Mouse (Mus musculus): Measurements from ENCODE around the gene Uck1. TPM values are rescaled to one million over a fixed set of nuclear protein-coding genes. Genes with fewer than 3 reads are reported as not detected.
A peak's percentile ranks its signal among the peaks of the same experiment; 100 is the strongest.
"Not testable (repeated sequence)": the region's sequence is repeated elsewhere in the genome, so short reads cannot be mapped to it uniquely, and the experiment has no call there.

Uck1 gene
- polyA plus RNA-seq, 1 experiment from 2014 or later = 74.1 TPM

GRCm38 (mm10) chr2:32305668-32306067, 45.7 kb upstream of the Uck1 start:
- no peak for ATAC-seq
- TF ChIP-seq CTCF (IDR thresholded peaks at IDR 0.05; ENCODE audit: low read depth) = no peak
- WGBS = 90% methylated on average over 5 of the region's 5 CpGs
- Histone ChIP-seq H3K4me3 (ENCODE audit: low read depth, low read length) (no peak overlapping the region), H3K27ac (ENCODE audit: low read depth, low read length) (no peak overlapping the region), H3K9me3 (ENCODE audit: control insufficient read depth) (no peaks in the 10 kb centered on the region), H3K9ac (ENCODE audit: low read depth, low read length) (no peak overlapping the region), H3K4me1 (replicated peaks; ENCODE audit: control insufficient read depth, insufficient read depth, low read length) (no peaks in the 10 kb centered on the region), H3K27me3 (replicated peaks; ENCODE audit: control insufficient read depth, insufficient read depth, low read length) (no peaks in the 10 kb centered on the region), H3K36me3 (ENCODE audit: control insufficient read depth, insufficient read depth) (peaks cover 93% of the 10 kb centered on the region), H3K4me2 (replicated peaks; ENCODE audit: low read depth) (no peak overlapping the region)

GRCm38 (mm10) chr2:32304145-32304832, 44.3 kb upstream of the Uck1 start:
- Histone ChIP-seq H3K27me3 (replicated peaks; ENCODE audit: control insufficient read depth, insufficient read depth, low read length) (no peaks in the 10 kb centered on the region), H3K4me1 (replicated peaks; ENCODE audit: control insufficient read depth, insufficient read depth, low read length) (no peaks in the 10 kb centered on the region), H3K4me3 (ENCODE audit: low read depth, low read length) (no peak overlapping the region), H3K27ac (ENCODE audit: low read depth, low read length) (no peak overlapping the region), H3K9ac (ENCODE audit: low read depth, low read length) (no peak overlapping the region), H3K36me3 (ENCODE audit: control insufficient read depth, insufficient read depth) (peaks cover 87% of the 10 kb centered on the region), H3K4me2 (replicated peaks; ENCODE audit: low read depth) (no peak overlapping the region), H3K9me3 (ENCODE audit: control insufficient read depth) (no peaks in the 10 kb centered on the region)
- ATAC-seq = peak; percentile 18; the same call in 1 of the 2 replicates
- TF ChIP-seq CTCF (IDR thresholded peaks at IDR 0.05; ENCODE audit: low read depth) = peak; percentile 87
- 55% methylated on average over 8 of the region's 8 CpGs for whole genome bisulfite sequencing

DNA sequence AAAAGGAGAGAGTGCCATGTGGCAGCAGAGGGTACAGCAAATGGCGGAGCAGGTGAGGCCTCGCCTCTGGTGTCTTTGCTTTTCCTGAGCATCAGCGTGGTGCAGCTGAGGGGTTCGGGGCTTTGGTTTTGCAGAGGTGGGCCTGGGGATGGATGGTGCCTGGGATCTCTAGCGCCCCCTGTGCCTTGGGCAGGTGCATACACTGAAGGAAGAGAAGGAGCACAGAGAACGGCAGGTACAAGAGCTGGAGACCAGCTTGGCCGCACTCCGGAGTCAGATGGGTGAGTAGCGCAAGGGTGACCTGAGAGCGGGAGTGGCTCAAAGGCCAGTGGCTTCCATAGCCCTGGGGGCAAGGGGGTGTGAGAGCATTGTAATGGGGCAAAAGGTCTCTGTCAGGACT, 43.0 kb upstream of the Uck1 start:
- Histone ChIP-seq H3K9me3 (ENCODE audit: control insufficient read depth) (no peaks in the 10 kb centered on the region), H3K4me1 (replicated peaks; ENCODE audit: control insufficient read depth, insufficient read depth, low read length) (no peaks in the 10 kb centered on the region), H3K9ac (ENCODE audit: low read depth, low read length) (no peak overlapping the region), H3K36me3 (ENCODE audit: control insufficient read depth, insufficient read depth) (peaks cover 88% of the 10 kb centered on the region), H3K4me3 (ENCODE audit: low read depth, low read length) (no peak overlapping the region), H3K27ac (ENCODE audit: low read depth, low read length) (no peak overlapping the region), H3K4me2 (replicated peaks; ENCODE audit: low read depth) (no peak overlapping the region), H3K27me3 (replicated peaks; ENCODE audit: control insufficient read depth, insufficient read depth, low read length) (no peaks in the 10 kb centered on the region)
- 94% methylated on average over 9 of the region's 10 CpGs for WGBS
- peak; percentile 55 for TF ChIP-seq CTCF (IDR thresholded peaks at IDR 0.05; ENCODE audit: low read depth)
- ATAC-seq = no peak

GRCm38 (mm10) chr2:32299469-32299868, 39.5 kb upstream of the Uck1 start:
- Histone ChIP-seq H3K4me3 (ENCODE audit: low read depth, low read length) (no peak overlapping the region), H3K27me3 (replicated peaks; ENCODE audit: control insufficient read depth, insufficient read depth, low read length) (no peaks in the 10 kb centered on the region), H3K27ac (ENCODE audit: low read depth, low read length) (no peak overlapping the region), H3K9me3 (ENCODE audit: control insufficient read depth) (no peaks in the 10 kb centered on the region), H3K4me2 (replicated peaks; ENCODE audit: low read depth) (no peak overlapping the region), H3K4me1 (replicated peaks; ENCODE audit: control insufficient read depth, insufficient read depth, low read length) (no peaks in the 10 kb centered on the region), H3K36me3 (ENCODE audit: control insufficient read depth, insufficient read depth) (peaks cover 67% of the 10 kb centered on the region), H3K9ac (ENCODE audit: low read depth, low read length) (no peak overlapping the region)
- 87% methylated on average over 4 of the region's 4 CpGs for WGBS
- TF ChIP-seq CTCF (IDR thresholded peaks at IDR 0.05; ENCODE audit: low read depth) = no peak
- no peak for ATAC-seq

DNA sequence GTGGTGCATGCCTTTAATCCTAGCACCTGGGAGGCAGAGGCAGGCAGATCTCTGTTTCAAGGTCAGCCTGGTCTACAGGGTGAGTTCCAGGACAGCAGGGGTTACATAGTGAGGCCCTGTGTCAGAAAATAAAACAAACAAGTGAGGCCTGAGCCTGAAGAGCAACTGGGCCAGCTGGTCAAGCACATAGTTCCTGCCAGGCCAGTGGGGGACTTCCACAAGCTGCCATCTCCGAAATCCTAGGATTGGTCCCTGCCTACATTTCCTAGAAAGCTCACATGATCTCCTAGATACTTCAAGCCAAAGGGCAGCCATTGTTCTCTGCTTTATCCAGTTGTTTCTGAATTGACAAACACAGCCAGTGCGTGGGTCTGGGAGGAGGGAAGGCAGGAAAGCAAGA, 35.9 kb upstream of the Uck1 start:
- H3K9me3 ChIP-seq (ENCODE audit: control insufficient read depth); H3K4me3 ChIP-seq (ENCODE audit: low read depth, low read length); H3K4me2 ChIP-seq (replicated peaks; ENCODE audit: low read depth); ATAC-seq; H3K27me3 ChIP-seq (replicated peaks; ENCODE audit: control insufficient read depth, insufficient read depth, low read length); H3K4me1 ChIP-seq (replicated peaks; ENCODE audit: control insufficient read depth, insufficient read depth, low read length); H3K27ac ChIP-seq (ENCODE audit: low read depth, low read length); H3K9ac ChIP-seq (ENCODE audit: low read depth, low read length): not testable (repeated sequence)
- 78% methylated on average over 2 of the region's 2 CpGs for WGBS
- peaks cover 51% of the 10 kb centered on the region for H3K36me3 ChIP-seq (ENCODE audit: control insufficient read depth, insufficient read depth)

DNA sequence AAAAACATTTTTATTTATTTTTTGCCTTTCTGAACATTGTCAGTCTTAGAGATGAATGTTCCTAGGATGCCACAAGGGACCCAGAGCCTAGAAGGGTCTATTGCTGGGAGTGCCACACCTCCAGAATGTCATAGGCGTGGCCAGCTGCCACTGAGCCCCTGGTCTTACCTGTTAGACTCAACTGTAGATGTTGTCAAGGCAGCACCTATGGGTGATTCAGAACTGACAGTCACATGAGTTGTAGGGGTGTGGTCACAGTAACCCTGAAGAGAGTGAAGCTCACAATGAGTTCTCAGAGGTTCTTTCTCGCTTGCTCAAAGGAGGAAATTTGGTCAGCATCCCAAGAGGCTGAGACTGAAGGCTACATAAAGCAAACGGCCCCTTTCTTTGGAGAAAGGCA, 35.3 kb upstream of the Uck1 start:
- ATAC-seq = 0 out of 2 replicates have a peak, but pooled peaks have one; percentile 25
- H3K9me3 ChIP-seq (ENCODE audit: control insufficient read depth) = no peaks in the 10 kb centered on the region
- no peaks in the 10 kb centered on the region for H3K4me1 ChIP-seq (replicated peaks; ENCODE audit: control insufficient read depth, insufficient read depth, low read length)
- no peak overlapping the region for H3K4me3 ChIP-seq (ENCODE audit: low read depth, low read length)
- H3K36me3 ChIP-seq (ENCODE audit: control insufficient read depth, insufficient read depth) = peaks cover 51% of the 10 kb centered on the region
- no peaks in the 10 kb centered on the region for H3K27me3 ChIP-seq (replicated peaks; ENCODE audit: control insufficient read depth, insufficient read depth, low read length)
- 72% methylated on average over 3 of the region's 3 CpGs for WGBS
- H3K4me2 ChIP-seq (replicated peaks; ENCODE audit: low read depth) = no peak overlapping the region
- no peak for TF ChIP-seq CTCF (IDR thresholded peaks at IDR 0.05; ENCODE audit: low read depth)
- no peak overlapping the region for H3K9ac ChIP-seq (ENCODE audit: low read depth, low read length)
- H3K27ac ChIP-seq (ENCODE audit: low read depth, low read length) = no peak overlapping the region
